Mouse (Mus musculus) cerebellum, adult 11-12 months (tissue): ENCODE measurements at regions not wholly inside any gene's neighbourhood (a gene's known extent, or its start where the extent isn't known, plus 50 kb on each side); places are given as distances from the start of the nearest gene placed in this dataset.

Experiments
- DNase-seq: peaks from one replicate; pipeline ENCODE4 v3.0.0; 2022

DNA sequence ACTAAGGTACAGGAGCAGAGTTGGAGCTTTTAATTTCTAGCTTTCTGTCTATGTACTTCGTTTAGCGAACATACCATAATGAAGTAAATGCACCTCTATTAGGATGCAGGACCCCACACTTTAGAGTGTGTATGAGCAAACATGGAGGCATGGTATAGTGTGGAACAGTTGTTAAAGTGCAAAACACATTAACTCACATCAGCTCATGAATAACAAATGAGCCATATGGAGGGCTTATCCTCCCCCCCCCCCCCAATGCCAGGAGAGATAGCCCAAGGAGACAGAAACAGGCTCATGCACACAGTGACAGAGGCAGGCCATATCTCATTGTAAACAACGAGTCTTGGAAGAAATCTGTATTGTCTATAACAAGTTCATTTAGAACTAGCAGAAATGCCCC, 270.9 kb upstream of the Sall1 start:
- no peak for DNase-seq

DNA sequence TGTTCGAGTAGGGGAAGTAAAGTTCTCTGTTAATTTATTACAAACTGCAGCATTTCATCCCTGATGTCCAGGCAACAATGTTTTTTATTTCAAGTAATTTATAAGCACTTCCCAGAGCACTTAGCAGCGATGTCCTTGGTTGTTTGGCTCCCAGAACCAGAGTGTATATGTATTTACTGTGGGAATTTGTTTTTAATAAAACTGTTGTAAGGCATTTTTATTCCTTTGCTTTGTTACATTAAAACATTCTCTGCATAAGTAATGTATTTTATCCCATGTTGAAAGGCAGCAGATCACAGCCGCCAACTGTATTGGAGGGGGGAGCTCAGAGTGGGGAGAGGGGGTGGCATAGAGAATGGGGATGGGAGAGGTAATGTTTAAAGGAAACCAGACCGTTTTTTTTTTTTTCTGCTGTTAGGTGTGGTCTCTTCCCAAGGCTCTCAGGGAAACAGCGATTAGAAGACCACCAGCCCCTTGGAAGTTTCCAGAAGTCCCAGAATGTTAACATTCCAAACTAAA, 266.8 kb upstream of the Sall1 start:
- DNase-seq, result no peak

DNA sequence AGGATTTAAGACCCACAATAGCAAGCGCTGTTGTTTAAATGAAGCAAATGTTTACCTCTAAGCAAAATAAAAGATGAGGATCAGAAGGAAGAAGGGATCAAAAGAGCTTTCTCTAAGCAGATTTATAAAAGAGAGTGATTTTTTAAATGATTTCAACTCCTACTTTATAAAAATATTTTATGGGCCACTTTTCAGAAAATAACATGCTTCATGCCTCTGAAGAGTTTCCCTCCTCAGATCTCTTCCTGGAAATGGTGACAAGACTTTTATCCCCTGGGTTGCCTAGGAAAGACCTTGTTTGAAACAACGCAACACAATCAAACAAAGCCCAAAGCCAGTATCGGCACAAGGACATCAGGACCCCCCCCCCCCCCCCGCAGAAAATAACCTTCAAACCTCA, 265.6 kb upstream of the Sall1 start:
- no peak for DNase-seq

- DNase-seq, result no peak
Measured at GRCm38 (mm10) chr8:89308950-89309349, 265.0 kb upstream of the Sall1 start.

DNA sequence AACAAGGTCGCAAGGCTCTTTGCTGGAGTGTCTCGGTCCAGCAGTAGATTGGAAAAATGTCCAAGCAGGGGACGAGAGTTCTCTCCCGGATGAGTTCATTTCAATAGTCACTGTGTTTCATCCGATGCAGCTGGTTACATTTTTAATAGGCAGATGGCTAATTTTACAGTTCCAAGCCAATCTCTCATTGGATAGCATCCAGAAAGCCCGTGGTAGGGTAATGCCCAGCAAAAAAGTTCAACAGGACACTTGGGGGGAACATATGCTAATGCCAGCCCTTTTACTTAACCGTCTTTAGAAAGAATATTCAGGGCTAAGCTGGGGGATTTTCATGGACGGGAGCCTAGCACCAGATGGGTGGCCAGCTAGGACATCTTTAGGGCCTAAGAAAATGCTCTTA, 264.6 kb upstream of the Sall1 start:
- no peak for DNase-seq

- DNase-seq, result no peak
Measured at GRCm38 (mm10) chr8:89307601-89308000, 263.6 kb upstream of the Sall1 start.

GRCm38 (mm10) chr8:89307085-89307484, 263.1 kb upstream of the Sall1 start:
- DNase-seq, result no peak

DNA sequence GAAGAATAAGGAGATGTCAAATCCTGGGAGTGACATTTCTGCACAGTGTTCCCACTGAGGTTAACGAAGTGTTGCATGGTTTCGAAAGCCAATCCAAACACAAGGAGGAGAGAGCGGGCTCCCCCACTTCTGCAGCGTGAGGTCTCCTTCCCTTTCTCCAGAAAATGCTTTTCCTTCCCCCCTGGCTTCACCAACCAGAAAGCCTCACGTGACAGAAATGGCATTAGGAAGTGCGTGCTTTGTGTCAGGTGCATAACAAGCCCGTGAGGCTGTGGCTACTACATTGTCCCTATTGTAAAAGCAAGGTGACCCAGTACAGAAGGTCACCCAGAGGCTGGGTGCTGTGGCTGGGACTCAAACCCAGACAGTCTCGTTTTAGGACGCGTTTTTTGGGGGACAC, 260.2 kb upstream of the Sall1 start:
- no peak for DNase-seq

DNA sequence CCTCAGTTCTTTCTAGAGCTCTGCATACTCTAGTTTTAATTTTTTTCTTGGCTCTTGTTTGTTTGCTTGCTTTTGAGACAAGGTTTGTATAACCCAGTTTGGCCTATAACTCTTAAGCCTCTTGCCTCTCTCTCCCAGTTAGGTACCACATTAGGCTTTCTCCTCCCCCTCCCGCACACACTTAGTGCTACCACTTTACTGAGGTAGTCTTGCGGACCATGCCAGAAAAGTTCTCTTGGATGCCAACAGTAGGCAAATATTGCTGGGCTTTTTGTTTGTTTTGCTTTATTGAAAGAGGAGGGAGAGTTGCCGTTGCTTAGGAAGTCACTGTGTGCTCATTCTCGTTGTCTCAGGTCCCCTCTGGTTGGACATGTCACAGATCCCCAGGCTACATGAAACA, 259.4 kb upstream of the Sall1 start:
- DNase-seq, result no peak

DNA sequence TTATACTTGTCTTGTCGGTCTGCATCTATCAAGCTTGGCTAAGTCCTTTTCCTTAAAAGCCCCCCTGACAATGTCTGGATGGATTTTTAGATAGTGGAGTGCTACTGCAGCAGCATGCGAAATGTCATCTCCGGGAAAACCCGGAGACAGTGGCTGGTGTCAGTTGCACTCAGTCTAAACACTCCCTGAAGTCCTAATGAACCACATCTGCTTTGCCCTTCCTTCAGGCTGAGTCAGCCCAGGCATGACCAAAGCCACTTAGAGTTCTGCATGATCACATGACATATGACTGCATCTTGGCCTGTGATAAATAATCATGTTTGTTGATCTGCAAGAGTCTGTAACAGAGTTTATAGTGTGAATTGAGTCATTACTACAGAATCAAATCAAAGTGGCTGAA, 255.7 kb upstream of the Sall1 start:
- DNase-seq, result no peak

- DNase-seq, result no peak
Measured at GRCm38 (mm10) chr8:89295686-89296085, 251.7 kb upstream of the Sall1 start.

DNA sequence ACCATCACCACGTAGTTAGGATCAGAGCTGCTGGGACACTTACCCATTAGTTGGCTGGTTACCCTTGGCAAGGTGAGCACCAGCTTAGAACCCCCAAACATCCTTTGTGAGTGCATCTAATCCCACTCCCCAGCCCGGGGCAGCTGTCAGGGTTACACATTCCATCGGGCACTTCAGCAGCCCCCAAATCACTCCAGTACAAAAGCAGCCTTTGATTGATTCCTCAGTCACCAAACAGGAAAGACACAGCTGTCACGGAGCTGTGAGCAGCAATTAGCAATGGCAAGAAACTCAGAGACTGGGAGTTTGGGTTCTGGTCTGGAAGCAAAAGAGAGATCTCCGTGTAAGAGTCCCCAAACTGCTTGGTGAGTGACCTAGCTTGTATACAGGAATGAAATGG, 245.1 kb upstream of the Sall1 start:
- DNase-seq, result no peak

- DNase-seq, result no peak
Measured at GRCm38 (mm10) chr8:89284871-89285564, 241.1 kb upstream of the Sall1 start.

GRCm38 (mm10) chr8:89283105-89284096, 239.4 kb upstream of the Sall1 start:
- no peak for DNase-seq

- DNase-seq, result no peak
Measured at GRCm38 (mm10) chr8:89279844-89280243, 235.9 kb upstream of the Sall1 start.

- DNase-seq, result no peak
Measured at GRCm38 (mm10) chr8:89279142-89279541, 235.2 kb upstream of the Sall1 start.

DNA sequence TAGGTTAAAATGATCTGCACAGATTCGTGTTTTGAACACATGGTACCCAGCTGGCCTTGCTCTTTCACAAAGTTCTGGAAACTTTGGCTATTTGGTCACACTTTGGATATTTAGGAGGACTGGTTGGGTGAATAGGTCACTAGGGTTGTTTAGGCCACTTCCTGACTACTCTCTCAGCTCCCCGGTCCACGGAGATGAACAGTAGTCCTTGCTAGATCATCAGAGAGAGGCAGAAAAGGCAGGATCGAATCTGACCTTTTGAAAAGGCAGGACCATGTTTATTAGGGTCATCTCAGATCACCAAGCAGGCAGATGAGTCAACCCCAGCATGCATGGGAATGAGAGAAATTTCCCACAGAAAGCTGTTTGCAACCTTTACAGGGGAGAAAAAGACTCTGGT, 229.3 kb upstream of the Sall1 start:
- DNase-seq, result no peak

DNA sequence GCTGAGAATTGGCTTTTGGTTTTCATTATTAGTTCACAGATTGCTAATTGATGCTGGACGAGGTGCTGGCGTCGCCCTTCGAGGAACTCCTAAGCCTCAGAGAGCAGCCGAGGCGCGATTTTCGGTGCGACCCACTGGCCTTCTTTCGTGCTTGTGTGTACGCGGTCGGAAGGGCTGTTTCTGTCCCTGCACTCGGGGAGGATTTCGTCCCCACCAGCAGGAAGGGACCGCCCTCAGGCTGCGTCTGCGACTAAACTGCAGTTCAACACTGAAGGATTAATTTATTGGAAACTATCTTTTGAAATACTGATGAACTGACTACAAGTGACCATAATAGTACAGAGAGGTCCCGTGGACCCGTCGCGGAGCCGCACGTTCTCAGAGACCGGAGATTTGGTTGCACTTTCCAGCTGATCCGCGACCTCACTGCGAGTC, 228.4 kb upstream of the Sall1 start:
- no peak for DNase-seq

DNA sequence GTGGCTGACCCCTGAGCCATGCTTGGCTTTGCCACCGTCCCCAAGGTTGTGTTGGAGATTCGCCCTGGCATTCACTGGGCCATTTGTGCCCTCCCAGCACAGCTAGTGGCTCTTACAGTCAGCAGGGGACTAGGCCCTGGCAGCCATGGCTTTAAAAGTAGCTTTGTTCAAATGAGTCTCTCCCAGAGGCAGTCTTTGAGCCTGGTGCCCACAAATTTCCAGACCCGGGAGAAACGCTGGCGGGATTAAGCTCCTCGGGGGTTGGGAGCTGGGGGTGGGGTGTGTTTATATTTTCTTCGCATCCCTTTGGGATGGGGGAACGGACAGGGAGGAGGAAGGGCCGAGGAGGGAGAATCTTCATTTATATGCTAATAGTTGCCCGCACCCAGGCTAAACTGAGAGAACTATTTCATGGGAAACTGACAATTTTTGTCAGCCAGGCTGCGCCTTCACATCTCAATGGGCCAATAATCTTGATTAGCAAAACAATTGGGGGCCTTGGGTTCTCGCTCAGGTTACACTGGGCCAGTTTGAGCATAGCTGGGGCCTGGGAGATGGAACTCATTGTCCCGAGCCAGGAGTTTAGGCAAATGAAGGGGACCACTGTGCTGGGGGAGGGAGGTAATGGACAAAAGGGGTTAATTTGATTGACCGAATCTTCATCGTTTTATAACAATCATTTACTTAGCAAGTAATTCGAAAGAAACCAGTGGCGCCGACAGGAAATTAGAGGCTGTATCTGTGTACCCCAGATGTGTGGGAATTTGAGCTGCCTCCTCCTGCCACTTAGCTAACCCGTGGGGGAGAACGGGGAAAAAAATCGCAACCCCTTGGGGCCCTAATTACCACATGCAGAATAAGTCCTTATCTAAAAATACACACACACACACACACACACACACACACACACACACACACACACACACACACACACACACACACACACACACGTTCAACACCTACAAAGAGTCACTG, 227.7 kb upstream of the Sall1 start:
- peak; percentile 16 for DNase-seq

- no peak for DNase-seq
Measured at GRCm38 (mm10) chr8:89270001-89270400, 226.0 kb upstream of the Sall1 start.

GRCm38 (mm10) chr8:89261163-89261812, 217.3 kb upstream of the Sall1 start:
- DNase-seq, result no peak

DNA sequence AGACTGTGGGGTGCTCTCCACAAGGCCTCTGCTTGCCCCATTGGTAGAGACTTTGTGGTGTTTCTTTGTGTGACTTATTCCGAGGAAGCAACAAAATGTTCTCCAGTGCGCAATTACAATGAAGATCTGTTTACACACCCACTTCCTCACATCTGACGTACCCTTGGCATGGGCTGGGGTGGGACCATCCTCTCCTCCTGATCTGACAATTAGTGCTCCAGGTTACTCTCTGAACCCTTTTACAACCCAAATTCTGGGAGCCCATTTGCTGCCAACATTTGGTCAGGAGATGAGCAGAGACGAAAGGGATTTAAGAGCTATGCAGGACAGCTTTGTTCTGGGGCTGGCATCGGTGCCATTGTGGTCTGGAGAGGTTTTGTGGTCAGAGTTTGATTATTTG, 215.9 kb upstream of the Sall1 start:
- DNase-seq, result no peak
